Mouse (Mus musculus) hematopoietic stem cell, adult 5-6 weeks (primary cell): ENCODE measurements at regions not wholly inside any gene's neighbourhood (a gene's known extent, or its start where the extent isn't known, plus 50 kb on each side); places are given as distances from the start of the nearest gene placed in this dataset.
A peak's percentile ranks its signal among the peaks of the same experiment; 100 is the strongest.
"Not testable (repeated sequence)": the region's sequence is repeated elsewhere in the genome, so short reads cannot be mapped to it uniquely, and the experiment has no call there.

Experiments used
- ATAC-seq, 2 experiments: fragments of 125-278 bp in 1 of 2; replicated peaks in 1 of 2; 2 replicates each; pipeline ENCODE4 v1.8.0; 2016 to 2017; ENCODE audit warnings: inconsistent platforms in 2 of 2, mild to moderate bottlenecking in 2 of 2, moderate number of reproducible peaks in 2 of 2, low read depth in 1 of 2, moderate TSS enrichment in 1 of 2; ENCODE audit not compliant: low FRiP score in 2 of 2, poor library complexity in 2 of 2, severe bottlenecking in 2 of 2, insufficient read depth in 1 of 2, low TSS enrichment in 1 of 2

DNA sequence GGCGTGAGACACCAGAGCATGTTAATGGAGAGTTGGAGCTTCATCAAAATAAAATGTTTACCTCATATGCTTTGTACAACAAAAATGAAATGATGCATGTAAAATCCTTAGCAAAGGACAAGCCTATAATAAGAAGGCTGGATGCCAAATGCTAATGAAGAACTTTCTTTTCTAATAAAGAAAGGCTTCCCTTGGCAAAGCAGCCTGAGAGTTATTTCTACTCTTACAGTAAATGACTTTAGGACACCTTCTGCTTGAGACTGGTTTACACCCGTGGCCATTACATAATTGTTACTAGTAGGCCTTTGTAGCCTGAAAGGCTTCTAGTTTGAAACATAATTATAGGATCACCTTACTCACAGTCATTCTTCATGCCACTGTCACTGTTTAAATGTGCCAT, 310.7 kb upstream of the Gm21293 start:
- no peak for ATAC-seq

DNA sequence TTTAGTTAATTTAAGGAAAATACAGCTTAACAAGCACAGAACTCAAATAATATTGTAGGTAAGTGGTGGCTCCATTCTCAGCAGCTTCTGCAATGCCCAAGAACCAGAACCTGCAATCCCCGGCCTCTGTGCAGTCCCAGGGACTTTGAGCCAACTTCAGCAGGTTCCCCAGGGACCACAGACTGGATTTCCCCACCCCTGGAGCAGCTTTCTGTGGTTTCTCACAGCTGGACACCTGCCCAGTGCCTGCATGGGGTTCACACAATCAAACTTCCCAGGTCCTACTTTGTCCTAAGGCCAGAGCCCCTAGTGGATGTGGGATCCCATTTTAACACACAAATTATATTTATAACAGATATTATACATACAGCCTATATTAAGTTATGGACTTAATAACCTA, 287.6 kb upstream of the Gm21293 start:
- ATAC-seq = no peak

DNA sequence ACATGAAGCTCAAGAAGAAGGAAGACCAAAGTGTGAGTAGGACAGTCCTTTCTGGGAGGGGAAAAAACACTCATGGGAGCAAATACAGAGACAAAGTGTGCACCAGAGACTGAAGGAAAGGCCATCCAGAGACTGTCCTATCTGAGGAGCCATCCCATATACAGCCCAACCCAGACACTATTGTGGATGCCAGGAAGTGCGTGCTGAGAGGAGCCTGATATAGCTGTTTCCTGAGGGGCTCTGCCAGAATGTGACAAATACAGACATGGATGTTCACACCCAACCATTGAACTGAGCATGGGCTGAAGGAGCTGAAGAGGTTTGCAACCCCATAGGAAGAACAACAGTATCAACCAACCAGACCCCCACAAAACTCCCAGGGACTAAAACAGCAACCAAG, 281.9 kb upstream of the Gm21293 start:
- no peak for ATAC-seq

DNA sequence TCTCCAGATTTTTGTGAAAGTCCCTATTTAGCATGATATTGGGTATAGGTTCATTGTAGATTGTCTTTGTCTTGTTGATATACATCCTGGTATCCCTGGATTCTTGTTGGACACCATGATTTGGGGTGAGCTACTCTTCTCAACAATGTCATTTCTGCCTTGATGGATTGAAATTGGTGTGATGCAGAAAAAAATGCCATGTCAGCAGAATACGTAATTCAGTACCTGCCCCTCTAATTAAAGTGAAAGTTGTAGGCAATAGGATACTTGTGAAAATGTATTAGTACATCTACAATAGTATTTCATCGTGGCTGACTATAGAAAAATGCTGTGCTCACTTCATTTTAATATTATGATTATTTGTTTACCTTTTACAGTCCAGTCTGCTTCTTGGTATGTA, 280.7 kb upstream of the Gm21293 start:
- no peak for ATAC-seq

DNA sequence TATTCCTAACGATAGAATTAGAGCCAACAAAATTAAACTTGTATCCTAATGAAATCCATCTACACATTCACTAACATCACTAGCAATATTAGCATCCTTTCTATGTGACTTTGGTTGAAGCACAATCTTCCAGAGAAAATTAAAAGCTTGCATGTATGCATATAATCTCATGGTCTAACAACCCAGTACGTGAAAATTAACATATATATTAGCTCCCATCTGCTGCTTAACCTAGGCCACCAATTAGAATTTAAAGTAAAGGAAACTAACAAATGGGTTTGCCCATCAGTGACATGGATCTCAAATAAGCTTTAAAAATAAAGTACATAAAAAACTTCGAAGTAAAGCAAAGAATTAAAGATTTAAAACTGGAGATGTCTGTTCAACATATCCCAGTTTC, 278.9 kb upstream of the Gm21293 start:
- no peak for ATAC-seq

DNA sequence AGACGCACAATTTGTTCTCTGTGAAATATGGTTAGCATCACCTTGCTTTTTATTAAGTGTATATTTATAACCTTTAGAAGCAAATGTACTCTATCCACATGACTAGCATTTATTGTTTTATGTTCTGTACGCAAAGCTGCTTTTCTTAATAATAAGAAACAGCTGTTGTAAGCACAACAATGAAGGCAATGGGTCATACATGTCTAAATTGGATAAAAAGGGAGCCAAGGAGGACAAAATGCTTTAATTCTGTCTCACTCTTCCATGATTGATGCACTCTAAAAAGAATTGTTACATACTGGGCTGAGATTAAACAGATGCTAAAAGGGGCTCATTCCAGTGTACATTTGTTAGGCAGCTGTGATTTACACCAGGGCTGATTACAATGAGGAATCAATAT, 232.7 kb upstream of the Gm21293 start:
- ATAC-seq = no peak

DNA sequence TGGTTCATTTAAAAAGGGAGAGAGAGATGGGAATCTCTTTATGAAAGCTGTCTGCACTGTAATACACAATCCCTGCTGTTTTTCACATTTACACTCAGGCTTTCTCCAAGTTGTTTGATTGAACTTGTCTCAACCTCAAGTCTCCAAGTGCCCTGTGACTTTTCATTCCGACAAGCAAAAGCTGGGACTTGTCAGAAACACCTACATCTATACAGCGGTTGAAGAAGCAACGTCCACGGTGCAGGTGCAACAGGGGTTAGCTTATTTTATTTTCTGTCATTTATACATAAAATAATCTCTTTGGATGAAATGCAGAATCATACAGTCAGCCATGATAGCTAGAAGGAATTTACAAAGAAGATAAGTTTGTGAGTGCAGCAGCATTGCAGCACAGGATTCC, 184.6 kb upstream of the Gm21293 start:
- no peak for ATAC-seq

DNA sequence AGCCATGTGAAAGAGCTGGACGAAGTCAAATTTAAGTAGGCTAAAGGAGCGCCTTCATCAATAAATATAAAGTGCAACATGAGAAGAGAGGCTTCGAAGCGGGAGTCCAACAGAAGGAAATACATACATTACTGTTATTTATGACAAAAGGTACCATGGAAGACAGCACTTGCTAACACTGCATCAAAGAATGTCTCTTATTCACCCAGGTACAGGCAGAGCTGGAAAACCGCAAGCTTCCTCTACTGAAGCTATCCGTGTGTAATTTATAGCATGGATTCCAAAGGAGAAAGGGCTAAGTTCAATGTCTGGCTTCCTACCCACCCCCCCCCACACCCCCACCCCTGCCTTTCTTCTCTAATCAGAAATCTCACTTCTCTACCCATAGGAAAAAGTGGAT, 166.7 kb upstream of the Gm21293 start:
- no peak for ATAC-seq

DNA sequence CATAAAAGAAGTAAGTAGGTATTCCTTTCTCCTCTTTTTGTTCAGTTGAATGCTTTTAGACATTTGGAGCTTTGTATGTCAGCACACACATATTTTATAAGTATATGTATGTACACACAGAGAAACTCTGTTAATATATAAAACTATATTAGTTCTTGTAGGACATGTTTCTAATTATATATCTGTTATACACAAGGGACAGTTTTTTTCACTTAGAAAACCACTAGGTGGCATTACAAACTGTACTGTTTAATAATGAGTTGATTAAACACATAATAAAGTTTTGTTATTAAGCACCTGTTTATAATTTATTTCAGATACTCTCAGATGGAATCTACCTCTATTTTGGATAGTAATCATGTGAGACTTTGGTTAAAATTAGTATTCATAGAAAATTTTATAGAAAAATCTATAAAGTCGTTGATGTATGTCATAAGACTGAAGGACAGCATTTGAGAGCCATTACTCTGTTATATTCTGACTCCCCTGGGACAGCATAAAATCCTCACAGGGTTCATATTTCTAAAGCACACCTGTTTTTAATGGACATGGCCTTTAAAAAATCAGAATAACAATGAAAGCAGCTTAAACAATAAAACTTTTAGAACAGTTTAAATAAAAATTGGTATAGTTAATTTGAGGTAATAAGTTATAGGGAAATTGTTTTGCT, 158.4 kb upstream of the Gm21293 start:
- no peak for ATAC-seq

DNA sequence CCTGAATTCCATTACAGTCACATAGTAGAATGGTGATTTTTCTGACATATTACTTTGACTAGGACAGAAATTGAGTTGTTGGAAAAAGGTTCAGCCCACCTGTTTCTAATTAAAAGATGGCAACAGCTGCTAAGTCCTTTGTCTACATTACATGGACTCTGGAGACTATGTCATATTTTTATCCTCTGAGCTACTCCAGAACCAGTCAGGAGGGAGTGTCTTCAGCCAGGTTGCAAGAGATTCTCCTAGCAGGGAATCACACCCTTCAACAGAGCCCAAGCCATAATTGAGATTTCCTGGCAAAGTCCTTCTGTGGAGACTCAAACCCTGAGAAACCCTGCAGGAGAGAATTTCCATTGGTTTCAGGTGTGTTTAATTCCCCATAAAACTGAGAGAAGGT, 123.2 kb upstream of the Gm21293 start:
- ATAC-seq = no peak

DNA sequence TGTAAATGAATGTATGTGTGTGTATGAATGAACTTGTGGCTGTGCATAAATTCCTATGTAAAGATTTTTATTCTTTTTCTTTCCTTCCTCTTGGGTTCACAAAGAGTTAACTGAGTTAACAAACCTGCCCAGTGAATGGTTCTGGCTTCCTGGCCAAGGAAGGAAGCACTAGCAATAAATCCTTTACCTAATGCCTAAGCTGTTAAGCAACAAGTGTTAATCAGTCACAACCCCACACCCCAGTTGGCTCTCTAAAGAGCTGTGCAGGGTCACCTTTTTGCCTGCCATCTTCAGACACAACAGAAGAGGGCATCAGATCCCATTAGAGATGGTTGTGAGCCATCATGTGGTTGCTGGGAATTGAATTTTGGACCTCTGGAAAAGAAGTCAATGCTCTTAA, 121.2 kb upstream of the Gm21293 start:
- peak; percentile 87 to 92 for ATAC-seq

DNA sequence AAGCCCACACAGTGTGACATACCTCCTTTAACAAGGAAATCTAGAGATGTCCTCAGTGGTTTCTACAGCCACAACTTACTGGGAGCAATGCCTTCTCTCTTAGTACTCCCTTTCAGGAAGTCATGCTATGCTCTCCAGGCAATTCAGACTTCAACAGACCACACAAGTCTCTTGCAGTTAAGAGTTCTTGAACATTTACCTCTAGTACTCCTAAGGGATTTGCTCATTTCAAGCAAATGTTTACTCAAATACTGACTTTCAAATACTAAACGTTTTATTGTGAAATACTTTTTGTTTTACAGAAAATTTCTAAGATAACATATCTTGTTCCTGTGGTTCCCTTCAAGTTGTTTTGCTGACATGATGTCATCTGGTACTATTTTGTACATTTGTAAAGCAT, 114.6 kb upstream of the Gm21293 start:
- 0 out of 4 replicates have a peak, but pooled peaks of 1 of the 2 experiments have one; percentile 17 for ATAC-seq

DNA sequence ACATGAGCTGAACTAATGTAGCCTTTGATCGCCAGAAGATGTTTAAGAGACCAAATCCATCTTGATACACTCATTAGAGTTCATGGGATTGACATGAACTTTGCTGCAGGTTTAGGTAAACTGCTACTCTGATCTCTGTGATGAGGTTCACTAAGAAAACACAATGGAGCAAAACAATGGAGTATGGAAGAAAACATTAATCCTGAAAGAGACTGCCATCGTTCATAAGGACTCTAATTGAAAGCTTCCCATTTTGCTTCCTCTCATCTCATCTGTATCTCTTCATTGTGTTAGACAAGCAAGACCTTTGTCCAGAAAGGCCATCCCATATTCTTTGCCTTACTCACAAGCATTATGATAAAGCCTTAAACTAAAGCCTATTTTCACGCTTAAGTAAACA, 110.0 kb upstream of the Gm21293 start:
- no peak for ATAC-seq

DNA sequence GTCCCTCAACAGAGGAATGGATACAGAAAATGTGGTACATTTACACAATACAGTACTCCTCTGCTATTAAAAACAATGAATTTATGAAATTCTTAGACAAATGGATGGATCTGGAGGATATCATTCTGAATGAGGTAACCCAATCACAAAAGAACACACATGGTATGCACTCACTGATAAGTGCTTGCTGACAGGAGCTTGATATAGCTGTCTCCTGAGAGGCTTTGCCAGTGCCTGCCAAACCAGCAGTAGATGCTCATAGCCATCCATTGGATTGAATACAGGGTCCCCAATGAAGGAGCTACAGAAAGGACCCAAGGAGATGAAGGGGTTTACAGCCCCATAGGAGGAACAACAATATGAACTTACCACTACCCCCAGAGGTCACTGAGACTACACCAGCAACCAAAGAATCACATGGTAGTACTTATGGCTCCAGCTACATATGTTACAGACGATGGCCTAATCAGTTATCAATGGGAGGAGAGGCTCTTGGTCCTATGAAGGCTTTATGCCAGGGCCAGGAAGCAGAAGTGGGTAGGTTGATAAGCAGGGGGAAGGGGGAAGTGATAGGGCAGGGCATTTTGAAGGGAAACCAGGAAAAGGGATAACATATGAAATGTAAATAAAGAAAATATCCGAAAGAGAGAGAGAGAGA, 100.9 kb upstream of the Gm21293 start:
- not testable (repeated sequence) for ATAC-seq

DNA sequence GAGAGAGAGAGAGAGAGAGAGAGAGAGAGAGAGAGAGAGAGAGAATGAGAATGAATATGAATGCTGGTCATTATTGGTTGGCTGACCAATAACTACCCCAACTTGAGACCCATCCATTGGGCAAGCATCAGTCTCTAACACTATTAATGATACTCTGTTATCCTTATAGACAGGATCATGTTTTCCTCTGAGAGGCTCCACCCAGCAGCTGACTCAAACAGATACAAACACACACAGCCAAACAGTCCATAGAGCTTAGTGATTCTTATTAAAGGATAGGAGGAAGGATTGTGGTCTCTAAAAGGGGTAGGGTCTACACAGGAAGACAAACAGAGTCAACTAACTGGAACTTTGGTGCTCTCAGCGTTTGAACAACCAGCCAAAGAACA, 100.4 kb upstream of the Gm21293 start:
- no peak for ATAC-seq

DNA sequence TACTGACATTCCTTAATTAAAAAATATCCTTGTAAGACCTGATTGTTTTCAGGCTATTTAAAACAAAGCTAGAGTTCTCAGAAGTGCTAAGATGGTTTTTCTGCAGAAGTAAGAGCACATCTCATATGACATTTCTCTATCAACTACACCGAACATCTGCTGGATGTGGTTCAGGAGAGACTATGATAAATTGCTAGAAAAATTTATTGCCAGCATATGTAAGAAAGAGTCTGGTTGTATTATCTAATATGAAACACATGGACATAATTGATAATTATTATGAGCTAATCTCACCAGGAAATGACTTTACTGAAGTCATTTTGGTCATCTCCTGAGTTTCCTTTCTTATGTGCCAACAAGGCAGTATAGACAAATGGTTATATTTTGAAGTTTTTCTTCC, 99.2 kb upstream of the Gm21293 start:
- ATAC-seq = no peak
